ENCODE assay signal across 8 mouse cellular contexts in the genomic region with DNA sequence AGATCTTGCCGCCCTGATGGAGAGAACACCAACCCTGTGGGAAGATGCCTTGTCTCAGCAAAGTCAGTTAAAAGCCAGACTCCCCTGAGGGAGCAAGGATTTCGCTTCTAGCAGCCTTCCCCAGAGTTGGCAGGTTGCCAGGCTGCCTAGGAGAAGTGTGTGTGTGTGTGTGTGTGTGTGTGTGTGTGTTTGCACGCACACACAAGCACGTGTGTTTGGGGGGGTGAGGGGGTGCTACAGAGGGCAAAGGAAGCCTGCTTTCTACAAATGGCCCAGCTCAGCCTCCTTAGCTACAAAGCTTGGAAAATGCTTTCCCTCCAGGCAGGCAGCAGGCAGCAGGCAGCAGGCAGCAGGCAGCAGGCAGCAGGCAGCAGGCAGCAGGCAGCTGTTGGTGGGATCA. TPM values are rescaled to one million over a fixed set of nuclear protein-coding genes. Genes with fewer than 3 reads are reported as not detected.
DNase-seq lines count a peak whose midpoint lies in the region; ATAC-seq and TF ChIP-seq lines count a peak whose summit lies in the region.

No protein-coding gene starts in this region.

- H3K36me3 ChIP-seq in embryonic facial prominence, embryonic 14.5 days (ENCODE audit: control insufficient read depth, insufficient read depth, low read length): no peaks in the 10 kb centered on the region
- H3K36me3 ChIP-seq in hindbrain, postnatal 0 days (ENCODE audit: insufficient read depth, low read length): no peaks in the 10 kb centered on the region
- H3K36me3 ChIP-seq in liver, embryonic 15.5 days (replicated peaks): no peaks in the 10 kb centered on the region

- no peak for TF ChIP-seq CTCF in hindbrain, postnatal 0 days (IDR thresholded peaks at IDR 0.05; ENCODE audit: low read depth)
- TF ChIP-seq CTCF in olfactory bulb, adult 2 months (IDR thresholded peaks at IDR 0.05; ENCODE audit: insufficient read depth, low read depth, low read length): no peak

- peak overlapping the region; percentile 65 for H3K27ac ChIP-seq in embryonic facial prominence, embryonic 14.5 days (replicated peaks; ENCODE audit: low read depth, low read length)
- H3K27ac ChIP-seq in hindbrain, postnatal 0 days: peak overlapping the region; percentile 48
- H3K27ac ChIP-seq in liver, embryonic 15.5 days (replicated peaks): peak overlapping the region; percentile 41; the same call in 1 of the 2 replicates
- peak overlapping the region; percentile 47 for H3K27ac ChIP-seq in olfactory bulb, adult 2 months (ENCODE audit: insufficient read depth, low read depth, low read length)

- WGBS in embryonic facial prominence, embryonic 14.5 days: 4% methylated on average over 4 of the region's 4 CpGs
- WGBS in hindbrain, postnatal 0 days: 2% methylated on average over 4 of the region's 4 CpGs
- WGBS in liver, embryonic 15.5 days (ENCODE audit: insufficient replicate concordance): 19% methylated on average over 4 of the region's 4 CpGs
- 0% methylated on average over 4 of the region's 4 CpGs for WGBS in olfactory bulb, adult 2 months

- peak; percentile 33 for DNase-seq in kidney, adult 18-20 months
- DNase-seq in kidney, adult 11 months: no peak
- peak; percentile 55 for DNase-seq in Muller cell, postnatal 12 days (ENCODE audit: inconsistent ontology term)
- DNase-seq in embryonic facial prominence, embryonic 14.5 days (ENCODE audit: low spot score): peak; percentile 94
- DNase-seq in hindbrain, postnatal 0 days (ENCODE audit: low spot score): peak; percentile 88
- no peak for DNase-seq in layer of hippocampus, adult 8-10 months (ENCODE audit: low spot score in 2 of 2)

- peak; percentile 13 for ATAC-seq in embryonic facial prominence, embryonic 14.5 days (ENCODE audit: low read depth)
- ATAC-seq in hindbrain, postnatal 0 days: no peak
- ATAC-seq in liver, embryonic 15.5 days (ENCODE audit: insufficient read depth): no peak

- no peak overlapping the region for H3K4me3 ChIP-seq in embryonic facial prominence, embryonic 14.5 days (ENCODE audit: low read depth, low read length)
- H3K4me3 ChIP-seq in hindbrain, postnatal 0 days (ENCODE audit: low read length): no peak overlapping the region; the same call in 1 of the 2 replicates
- no peak overlapping the region for H3K4me3 ChIP-seq in liver, embryonic 15.5 days (replicated peaks)
- no peak overlapping the region for H3K4me3 ChIP-seq in olfactory bulb, adult 2 months (ENCODE audit: insufficient read depth, low read depth, low read length)

- no peak overlapping the region for H3K9ac ChIP-seq in embryonic facial prominence, embryonic 14.5 days (ENCODE audit: low read depth, low read length)
- H3K9ac ChIP-seq in hindbrain, postnatal 0 days (replicated peaks; ENCODE audit: low read length): no peak overlapping the region
- H3K9ac ChIP-seq in liver, embryonic 15.5 days: peak overlapping the region; percentile 15; the same call in 1 of the 2 replicates

- TF ChIP-seq POLR2A in olfactory bulb, adult 2 months (IDR thresholded peaks at IDR 0.05; ENCODE audit: insufficient read depth, low read depth, low read length): no peak

- no peaks in the 10 kb centered on the region for H3K27me3 ChIP-seq in embryonic facial prominence, embryonic 14.5 days (replicated peaks; ENCODE audit: control insufficient read depth, insufficient read depth, low read length)
- H3K27me3 ChIP-seq in hindbrain, postnatal 0 days (ENCODE audit: insufficient read depth, low read length): no peaks in the 10 kb centered on the region
- peaks cover 3% of the 10 kb centered on the region; the same call in 1 of the 2 replicates for H3K27me3 ChIP-seq in liver, embryonic 15.5 days

- no peaks in the 10 kb centered on the region for H3K9me3 ChIP-seq in embryonic facial prominence, embryonic 14.5 days (ENCODE audit: control insufficient read depth, low read length)
- H3K9me3 ChIP-seq in hindbrain, postnatal 0 days (ENCODE audit: low read length): no peaks in the 10 kb centered on the region
- no peaks in the 10 kb centered on the region for H3K9me3 ChIP-seq in liver, embryonic 15.5 days (replicated peaks)

- peak overlapping the region; percentile 21; the same call in 1 of the 2 replicates for H3K4me2 ChIP-seq in embryonic facial prominence, embryonic 14.5 days (ENCODE audit: low read depth, low read length)
- H3K4me2 ChIP-seq in hindbrain, postnatal 0 days (ENCODE audit: low read depth, low read length): peak overlapping the region; percentile 41
- H3K4me2 ChIP-seq in liver, embryonic 15.5 days: peak overlapping the region; percentile 4; the same call in 1 of the 2 replicates

- peaks cover 87% of the 10 kb centered on the region for H3K4me1 ChIP-seq in embryonic facial prominence, embryonic 14.5 days (ENCODE audit: control insufficient read depth, insufficient read depth, low read length)
- H3K4me1 ChIP-seq in hindbrain, postnatal 0 days (ENCODE audit: insufficient read depth, low read length): peaks cover 83% of the 10 kb centered on the region
- H3K4me1 ChIP-seq in liver, embryonic 15.5 days (replicated peaks): peaks cover 100% of the 10 kb centered on the region
- peaks cover 79% of the 10 kb centered on the region for H3K4me1 ChIP-seq in olfactory bulb, adult 2 months (ENCODE audit: control insufficient read depth, insufficient read depth, low read length)

RNA-seq across cellular contexts. Expression of a gene that starts 6.4 kb away (rescaled TPM):
- 2.8 and 3.3 TPM in 2 replicates for polyA plus RNA-seq in embryonic facial prominence, embryonic 14.5 days (2014; fragmentation: Nextera tagmentation; extraction: Ambion mirVana)
- total RNA-seq in hindbrain, postnatal 0 days (2014; rRNA removed): 144 and 155 TPM in 2 replicates
- 22.6 and 26.8 TPM in 2 replicates for polyA plus RNA-seq in hindbrain, postnatal 0 days (2015; fragmentation: Nextera tagmentation; extraction: Ambion mirVana)
- polyA plus RNA-seq in liver, embryonic 15.5 days (2015; fragmentation: Nextera tagmentation; extraction: Ambion mirVana): 1.1 and 1.5 TPM in 2 replicates
- 94.8 and 211 TPM in 2 replicates for polyA plus RNA-seq in olfactory bulb, adult 2 months (2012; ENCODE audit: insufficient read depth, insufficient read length, low replicate concordance, missing spikeins)
- total RNA-seq in layer of hippocampus, adult 8-10 months (2022): 10 to 100 TPM; 42.0 to 44.3 (median 42.9) TPM

Comparison
In these comparisons a context has a peak if more than half of its experiments do, and no peak if none do; other contexts are left out.
1. DNase-seq: peak in kidney, adult 18-20 months (single experiment), Muller cell, postnatal 12 days (single experiment), embryonic facial prominence, embryonic 14.5 days (single experiment) and hindbrain, postnatal 0 days (single experiment); none in kidney, adult 11 months (single experiment) and layer of hippocampus, adult 8-10 months (0 of 2).
2. Peak in every context shown above with its lines, with median percentiles within 50 percentile points of each other: H3K27ac ChIP-seq and H3K4me2 ChIP-seq.